Mouse (Mus musculus) spleen, embryonic (tissue): ENCODE data around the gene Klhl7.

Source experiments
- CTCF ChIA-PET: fragments of 350-600 bp; sonication (Branson Sonifier 250); formaldehyde crosslinking; loops from one replicate; lab custom pipeline; 2022; lab: Charles Lee

Klhl7 gene

GRCm38 (mm10) chr5:24167263-24167662 lies 66.9 kb downstream of the Klhl7 start:
- CTCF ChIA-PET, result no interaction called here

GRCm38 (mm10) chr5:24169881-24170280 lies 69.5 kb downstream of the Klhl7 start:
- CTCF ChIA-PET, result no interaction called here

- CTCF ChIA-PET, result no interaction called here
These were observed 71.7 kb downstream of the Klhl7 start for GRCm38 (mm10) chr5:24172092-24172491.

DNA sequence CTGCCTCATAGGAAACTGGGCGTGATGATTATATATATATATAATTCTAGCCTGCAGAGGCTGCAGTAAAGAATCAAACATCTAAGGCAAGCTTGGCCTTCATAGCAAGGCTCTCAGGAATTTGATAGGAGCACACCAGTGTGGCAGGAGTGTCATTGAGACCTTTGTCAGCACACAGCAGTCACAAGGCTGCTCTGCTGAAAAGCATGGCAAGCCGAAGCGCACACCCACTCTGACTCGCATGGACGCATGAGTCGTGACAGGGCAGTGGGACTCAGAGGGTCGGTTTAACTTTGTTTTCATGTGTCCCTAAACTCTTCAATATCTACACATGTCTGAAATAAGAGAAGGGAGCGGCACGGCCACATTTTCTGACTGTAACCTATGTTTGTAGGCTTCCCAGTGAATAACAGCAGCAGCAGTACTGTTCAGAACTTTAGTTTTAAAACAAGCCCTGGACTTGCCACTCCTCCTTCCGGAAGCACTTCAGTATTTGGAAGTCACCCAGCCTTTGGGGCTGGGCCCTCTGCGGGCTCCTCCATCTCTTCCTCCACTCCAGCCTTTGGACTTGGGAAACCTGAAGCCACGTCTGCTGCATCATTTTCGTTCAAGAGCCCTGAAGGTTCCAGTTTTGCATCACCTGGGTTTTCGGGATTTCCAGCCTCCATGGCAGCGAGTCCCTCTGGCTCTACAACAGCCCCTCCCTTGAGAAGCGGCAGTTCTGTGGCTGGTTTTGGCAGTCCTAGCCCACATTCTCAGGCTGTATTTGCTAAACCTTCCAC lies 81.3 kb downstream of the Klhl7 start:
- CTCF ChIA-PET, result no interaction called here

- CTCF ChIA-PET, result no interaction called here
These were observed 81.9 kb downstream of the Klhl7 start for GRCm38 (mm10) chr5:24182296-24182734.

DNA sequence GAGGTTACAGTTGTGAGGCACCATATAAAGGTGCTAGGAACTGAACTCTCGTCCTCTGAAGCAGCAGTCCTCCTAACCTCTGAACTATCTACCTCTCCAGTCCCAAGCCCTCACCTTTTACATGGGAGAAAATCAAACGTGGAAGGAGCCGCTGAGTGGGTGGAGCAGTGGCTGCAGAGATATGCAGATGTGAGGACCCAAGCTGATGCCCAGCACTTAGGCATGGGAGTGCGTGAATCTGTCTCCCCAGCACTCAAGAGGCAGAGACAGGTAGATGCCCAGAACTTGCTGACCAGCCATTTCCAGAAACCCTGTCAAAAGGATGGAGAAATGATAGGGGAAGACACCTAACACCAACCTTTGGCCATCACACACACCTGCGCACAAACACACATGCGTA lies 82.7 kb downstream of the Klhl7 start:
- CTCF ChIA-PET, result no interaction called here

- CTCF ChIA-PET, result interaction anchor here (0.6 kb wide), 1 partner anchor 802 kb away, joined by 3 read pairs; no protein-coding TSS in a partner anchor
These were observed 83.6 kb downstream of the Klhl7 start for GRCm38 (mm10) chr5:24184011-24184410.

DNA sequence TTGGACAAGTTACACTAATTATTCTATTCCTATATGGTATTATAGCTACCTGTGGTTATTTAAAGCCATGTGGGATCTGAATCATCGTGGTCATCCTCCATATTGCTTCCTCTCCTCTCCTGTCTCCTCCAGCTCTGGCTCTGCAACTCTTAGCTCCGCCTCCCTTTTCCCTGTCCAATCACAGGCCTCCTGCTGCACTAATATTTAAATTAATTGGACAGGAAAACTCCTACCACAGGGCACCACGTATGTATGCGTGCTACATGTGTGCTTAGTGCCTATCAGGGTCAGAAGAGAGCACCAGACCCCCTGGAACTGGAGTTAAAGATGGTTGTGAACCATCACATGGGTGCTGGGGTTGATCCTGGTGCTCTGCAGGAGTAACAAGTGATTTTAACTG lies 88.1 kb downstream of the Klhl7 start:
- CTCF ChIA-PET, result no interaction called here

DNA sequence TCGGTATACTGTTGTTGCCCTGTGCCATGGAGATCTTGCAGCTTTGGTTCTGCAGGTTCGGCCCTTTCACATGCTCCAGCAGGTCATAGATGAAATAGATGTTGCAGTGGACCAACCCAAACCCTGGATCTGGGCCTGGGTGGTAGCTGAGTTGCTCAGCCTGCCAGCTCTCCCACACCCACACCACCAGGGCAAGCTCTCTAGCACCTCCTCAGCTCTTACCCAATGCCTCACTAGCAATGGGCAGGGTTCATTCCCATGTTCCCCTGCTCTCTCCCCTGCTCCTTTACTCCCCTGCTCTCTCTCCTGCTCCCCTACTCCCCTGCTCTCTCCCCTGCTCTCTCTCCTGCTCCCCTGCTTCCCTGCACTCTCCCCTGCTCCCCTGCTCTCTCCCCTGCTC lies 91.4 kb downstream of the Klhl7 start:
- CTCF ChIA-PET, result no interaction called here

- CTCF ChIA-PET, result no interaction called here
These were observed 100.6 kb downstream of the Klhl7 start for GRCm38 (mm10) chr5:24201006-24201405.

DNA sequence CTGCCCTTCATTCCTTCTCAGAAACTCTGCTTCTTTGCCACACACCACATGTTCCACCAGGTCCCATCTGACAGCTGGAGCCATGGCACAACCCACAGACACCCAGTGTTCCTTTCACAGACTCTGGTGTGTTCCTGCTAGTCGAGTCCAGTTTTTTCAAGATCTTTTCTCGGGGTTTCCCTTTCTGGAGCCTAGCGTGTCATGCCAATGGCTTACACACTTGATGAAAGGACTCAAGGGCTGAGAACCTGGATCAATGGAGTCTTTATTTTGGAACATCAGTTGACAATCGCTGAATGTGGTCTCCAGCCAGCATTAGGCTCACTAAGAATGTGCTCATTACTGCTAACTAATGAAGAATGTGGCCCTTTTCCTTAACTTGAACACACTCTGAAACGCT lies 102.1 kb downstream of the Klhl7 start:
- CTCF ChIA-PET, result no interaction called here

- CTCF ChIA-PET, result no interaction called here
These were observed 102.9 kb downstream of the Klhl7 start for GRCm38 (mm10) chr5:24203266-24203665.

GRCm38 (mm10) chr5:24207965-24208364 lies 107.6 kb downstream of the Klhl7 start:
- CTCF ChIA-PET, result no interaction called here

DNA sequence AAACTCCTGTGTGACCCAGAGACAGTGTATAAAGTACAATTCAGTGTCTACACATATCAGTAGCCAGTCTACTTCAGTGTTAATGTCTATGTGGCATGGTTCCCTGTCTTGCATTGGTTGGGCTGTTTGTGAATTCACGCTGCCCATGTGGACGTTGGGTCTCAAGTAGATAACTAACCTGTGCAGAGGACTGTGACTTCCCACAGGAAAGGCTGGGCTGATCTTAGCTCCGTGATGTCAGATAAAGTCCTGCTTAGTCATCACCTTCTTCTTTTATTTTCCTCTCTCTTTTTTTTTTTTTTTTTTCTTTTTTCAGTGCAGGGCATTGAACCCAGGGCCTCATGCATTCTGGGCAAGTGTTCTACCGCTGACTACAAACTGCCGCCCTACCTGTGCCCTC lies 108.1 kb downstream of the Klhl7 start:
- CTCF ChIA-PET, result no interaction called here
